Mouse (Mus musculus) embryonic facial prominence, embryonic 13.5 days (tissue): ENCODE results near the gene Olfr750. TPM values are rescaled to one million over a fixed set of nuclear protein-coding genes. Genes with fewer than 3 reads are reported as not detected.

Source experiments
- polyA plus RNA-seq: library from polyadenylated mRNA; unstranded; fragments of >200 nt; fragmentation: Nextera tagmentation; extraction: Ambion mirVana; gene quantifications from 2 replicates; pipeline ENCODE4 v1.2.1, GENCODE M21; 2015

Olfr750 gene
- polyA plus RNA-seq, 1 experiment from 2014 or later = not detected

Other genes with a start within 250 kb of the Olfr750 start
- gene Tep1, start 203.9 kb downstream of the Olfr750 start, polyA plus RNA-seq = 4.4 and 5.3 TPM in 2 replicates
- gene Klhl33, start 176.9 kb downstream of the Olfr750 start, polyA plus RNA-seq = 0.37 and 0.50 TPM in 2 replicates
- 182 and 189 TPM in 2 replicates for gene Osgep, start 149.5 kb downstream of the Olfr750 start, polyA plus RNA-seq
- gene Apex1, start 149.5 kb downstream of the Olfr750 start, polyA plus RNA-seq = 263 and 305 TPM in 2 replicates
- gene Pip4p1, start 143.6 kb downstream of the Olfr750 start, polyA plus RNA-seq = 55.6 and 56.9 TPM in 2 replicates
- gene Pnp, start 143.4 kb downstream of the Olfr750 start, polyA plus RNA-seq = 49.3 and 49.7 TPM in 2 replicates
- gene Gm49342, start 129.9 kb downstream of the Olfr750 start, polyA plus RNA-seq = 3.1 TPM in 1 of 2 replicates, not detected in the other
- gene Pnp2, start 118.4 kb downstream of the Olfr750 start, polyA plus RNA-seq = 0.39 and 0.65 TPM in 2 replicates
- 0.18 and 0.29 TPM in 2 replicates for gene Rnase10, start 66.7 kb downstream of the Olfr750 start, polyA plus RNA-seq
- gene Rnase9, start 32.6 kb downstream of the Olfr750 start, polyA plus RNA-seq = not detected in 2 replicates
- gene Rnase11, start 24.3 kb downstream of the Olfr750 start, polyA plus RNA-seq = not detected in 2 replicates
- not detected in 2 replicates for gene Rnase12, start 16.8 kb downstream of the Olfr750 start, polyA plus RNA-seq
- gene Rnase4, start 16.6 kb upstream of the Olfr750 start, polyA plus RNA-seq = 27.4 and 27.6 TPM in 2 replicates
- 4.6 and 5.7 TPM in 2 replicates for gene Ang, start 16.7 kb upstream of the Olfr750 start, polyA plus RNA-seq
- not detected in 2 replicates for gene Eddm3b, start 40.0 kb upstream of the Olfr750 start, polyA plus RNA-seq
- gene Rnase6, start 49.5 kb upstream of the Olfr750 start, polyA plus RNA-seq = 0.50 and 0.56 TPM in 2 replicates
- gene Rnase1, start 72.3 kb upstream of the Olfr750 start, polyA plus RNA-seq = 0.28 TPM in 1 of 2 replicates, not detected in the other
- not detected in 2 replicates for gene Rnase2b, start 87.8 kb upstream of the Olfr750 start, polyA plus RNA-seq
- not detected in 2 replicates for gene Ang2, start 124.7 kb upstream of the Olfr750 start, polyA plus RNA-seq
- gene Ear14, start 129.0 kb upstream of the Olfr750 start, polyA plus RNA-seq = not detected in 2 replicates
- gene Rnase2a, start 181.7 kb upstream of the Olfr750 start, polyA plus RNA-seq = not detected in 2 replicates